Mouse (Mus musculus) neural tube, embryonic 15.5 days (tissue): ENCODE measurements around the gene 4930402K13Rik. TPM values are rescaled to one million over a fixed set of nuclear protein-coding genes. Genes with fewer than 3 reads are reported as not detected.
"Not testable (repeated sequence)": the region's sequence is repeated elsewhere in the genome, so short reads cannot be mapped to it uniquely, and the experiment has no call there.

Experiments
- ATAC-seq: fragments of 200-750 bp; cut with Nextera tagmentation; 2 replicates; pipeline ENCODE4 v1.8.0; 2017; ENCODE audit warnings: mild to moderate bottlenecking, moderate TSS enrichment, moderate library complexity; ENCODE audit not compliant: low FRiP score
- H3K27ac ChIP-seq: fragments of 300-500 bp; sonication (generic); replicated peaks from 2 replicates; pipeline ENCODE4 v1.5.1; 2015; ENCODE audit warnings: mild to moderate bottlenecking, inconsistent platforms
- H3K27me3 ChIP-seq: fragments of 300-500 bp; sonication (generic); replicated peaks from 2 replicates; pipeline ENCODE4 v1.6.1; 2015; ENCODE audit warnings: inconsistent platforms
- H3K36me3 ChIP-seq: fragments of 300-500 bp; sonication (generic); 2 replicates; pipeline ENCODE4 v1.6.1; 2015; ENCODE audit warnings: inconsistent platforms
- H3K4me1 ChIP-seq: fragments of 300-500 bp; sonication (generic); 2 replicates; pipeline ENCODE4 v1.6.1; 2015; ENCODE audit warnings: inconsistent platforms
- H3K4me2 ChIP-seq: fragments of 300-500 bp; sonication (generic); 2 replicates; pipeline ENCODE4 v1.6.1; 2015; ENCODE audit warnings: inconsistent platforms, mild to moderate bottlenecking, moderate library complexity
- H3K4me3 ChIP-seq: fragments of 300-500 bp; sonication (generic); replicated peaks from 2 replicates; pipeline ENCODE4 v1.5.1; 2015; ENCODE audit warnings: mild to moderate bottlenecking, inconsistent platforms
- H3K9ac ChIP-seq: fragments of 300-500 bp; sonication (generic); replicated peaks from 2 replicates; pipeline ENCODE4 v1.6.1; 2015; ENCODE audit warnings: mild to moderate bottlenecking, inconsistent platforms
- H3K9me3 ChIP-seq: fragments of 300-500 bp; sonication (generic); replicated peaks from 2 replicates; pipeline ENCODE4 v1.6.1; 2016; ENCODE audit warnings: inconsistent platforms
- WGBS: fragments of 180-500 bp; shearing (Covaris S2); methylation state at CpG from one replicate; pipeline ENCODE4 v1.1.7; 2015; ENCODE audit warnings: mixed read lengths; 5-methylcytosine and 5-hydroxymethylcytosine counted together
- polyA plus RNA-seq: library from polyadenylated mRNA; unstranded; fragments of >200 nt; fragmentation: Nextera tagmentation; extraction: Ambion mirVana; gene quantifications from 2 replicates; pipeline ENCODE4 v1.2.1, GENCODE M21; 2015

4930402K13Rik gene
- polyA plus RNA-seq = not detected in 2 replicates

- Histone ChIP-seq H3K9me3 (no peaks in the 10 kb centered on the region), H3K27ac (no peak within 1 kb of the TSS), H3K4me1 (no peaks in the 10 kb centered on the region), H3K9ac (no peak within 1 kb of the TSS), H3K27me3 (no peaks in the 10 kb centered on the region), H3K4me3 (no peak within 1 kb of the TSS), H3K36me3 (no peaks in the 10 kb centered on the region), H3K4me2 (no peak within 1 kb of the TSS)
- 75% methylated on average over 6 of the region's 6 CpGs for WGBS
- ATAC-seq = no peak
These were observed at the start of gene 4930402K13Rik for GRCm38 (mm10) chrX:9104262-9104661. TSS of gene 4930402K13Rik (plus strand) at chrX:9104562.

GRCm38 (mm10) chrX:9060952-9061351 lies 43.4 kb upstream of the 4930402K13Rik start:
- H3K36me3 ChIP-seq, H3K4me1 ChIP-seq, H3K4me3 ChIP-seq, H3K9ac ChIP-seq, H3K9me3 ChIP-seq, H3K27ac ChIP-seq, H3K27me3 ChIP-seq, H3K4me2 ChIP-seq, ATAC-seq: not testable (repeated sequence)
- 32% methylated on average over 7 of the region's 9 CpGs for WGBS

- WGBS = 88% methylated on average over 4 of the region's 4 CpGs
- no peak for ATAC-seq
These were observed 42.3 kb upstream of the 4930402K13Rik start for GRCm38 (mm10) chrX:9062101-9062500.

DNA sequence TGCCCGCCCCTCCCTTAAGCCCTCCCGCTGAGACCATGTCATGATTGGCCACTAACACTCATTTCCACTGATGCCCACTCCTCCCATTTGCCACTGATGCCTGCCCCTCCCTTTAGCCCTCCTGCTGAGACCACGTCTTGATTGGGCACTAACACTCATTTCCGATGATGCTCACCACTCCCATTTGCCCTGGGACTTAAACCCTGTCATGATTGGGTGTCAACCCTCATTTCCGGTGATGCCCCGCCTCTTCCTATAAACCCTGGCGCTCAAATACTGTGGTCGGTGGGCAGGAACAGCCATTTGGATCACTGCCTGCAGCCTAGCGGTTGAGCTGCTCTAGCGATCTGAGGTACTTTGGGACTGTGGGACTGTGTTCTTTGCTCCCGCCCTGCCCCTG lies 41.6 kb upstream of the 4930402K13Rik start, which contains the start of gene Fthl17f:
Gene Fthl17f, plus strand, starts transcription at position 301 of the 400 bp plus-strand sequence.
- not testable (repeated sequence) for H3K4me3 ChIP-seq, ATAC-seq, H3K36me3 ChIP-seq, H3K9me3 ChIP-seq, H3K9ac ChIP-seq, H3K4me2 ChIP-seq, H3K27me3 ChIP-seq, H3K4me1 ChIP-seq, H3K27ac ChIP-seq
- WGBS = 94% methylated on average over 11 of the region's 11 CpGs

More at GRCm38 (mm10) chrX:9062101-9062500, 42.3 kb upstream of the 4930402K13Rik start:
- H3K27ac ChIP-seq = no peak overlapping the region
- H3K36me3 ChIP-seq = no peaks in the 10 kb centered on the region
- H3K4me3 ChIP-seq = no peak overlapping the region
- H3K9me3 ChIP-seq = no peaks in the 10 kb centered on the region
- H3K9ac ChIP-seq = no peak overlapping the region
- no peak overlapping the region for H3K4me2 ChIP-seq
- no peaks in the 10 kb centered on the region for H3K4me1 ChIP-seq
- no peaks in the 10 kb centered on the region for H3K27me3 ChIP-seq

DNA sequence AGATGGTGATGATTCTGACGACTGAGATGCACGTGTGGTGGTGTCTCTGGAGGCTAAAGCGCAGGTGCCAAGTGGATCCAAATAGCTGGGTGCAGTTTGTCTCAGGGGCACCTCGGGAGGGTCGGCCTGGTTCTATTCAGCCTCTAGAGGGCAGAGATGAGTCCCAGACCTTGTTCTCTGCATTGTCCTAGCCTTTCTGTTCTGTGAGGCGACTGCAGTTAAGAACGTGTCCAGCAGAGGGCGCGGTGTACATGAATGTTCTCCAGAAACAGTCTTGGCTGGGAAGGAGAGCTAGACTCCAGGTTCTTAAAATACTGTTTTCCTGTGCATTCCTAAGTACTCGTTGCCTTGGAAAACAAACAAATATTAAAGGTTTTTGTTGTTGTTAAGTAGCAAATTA lies 26.7 kb upstream of the 4930402K13Rik start:
- H3K36me3 ChIP-seq, H3K27me3 ChIP-seq, H3K4me3 ChIP-seq, H3K4me1 ChIP-seq, H3K9me3 ChIP-seq, H3K27ac ChIP-seq, H3K4me2 ChIP-seq, H3K9ac ChIP-seq, ATAC-seq: not testable (repeated sequence)
- WGBS = 23% methylated on average over 9 of the region's 10 CpGs

- H3K4me1 ChIP-seq, H3K4me2 ChIP-seq, H3K9ac ChIP-seq, H3K4me3 ChIP-seq, H3K36me3 ChIP-seq, ATAC-seq, H3K27ac ChIP-seq, H3K9me3 ChIP-seq, H3K27me3 ChIP-seq: not testable (repeated sequence)
These were observed 9.3 kb upstream of the 4930402K13Rik start for GRCm38 (mm10) chrX:9095066-9095465.

GRCm38 (mm10) chrX:9110381-9110780 lies 6.0 kb downstream of the 4930402K13Rik start:
- Histone ChIP-seq H3K36me3 (no peaks in the 10 kb centered on the region), H3K4me3 (no peak overlapping the region), H3K27me3 (no peaks in the 10 kb centered on the region), H3K9ac (no peak overlapping the region), H3K4me2 (no peak overlapping the region), H3K9me3 (no peaks in the 10 kb centered on the region), H3K27ac (no peak overlapping the region), H3K4me1 (no peaks in the 10 kb centered on the region)
- 61% methylated on average over 2 of the region's 2 CpGs for WGBS
- no peak for ATAC-seq

DNA sequence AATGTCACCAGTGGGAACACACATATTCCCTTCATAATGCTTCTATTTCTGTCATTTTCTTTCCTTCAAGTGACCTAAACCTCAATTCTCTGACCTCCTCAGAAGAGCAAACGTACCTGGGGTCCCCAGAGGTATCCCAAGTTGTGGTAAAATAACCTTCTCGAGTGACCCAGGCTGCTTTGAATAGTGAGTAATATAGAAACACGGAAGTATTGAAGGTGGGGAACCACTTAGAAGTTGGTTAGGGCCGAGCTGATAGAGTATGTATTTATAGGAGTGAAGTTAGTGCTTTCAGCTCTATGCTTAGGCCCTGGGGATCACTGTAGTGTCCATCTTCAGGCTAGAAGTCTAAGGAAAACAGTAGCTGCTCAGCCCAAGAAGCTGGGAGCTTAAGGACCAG lies 20.6 kb downstream of the 4930402K13Rik start:
- WGBS = 67% methylated on average over 4 of the region's 4 CpGs
- Histone ChIP-seq H3K36me3 (no peaks in the 10 kb centered on the region), H3K9ac (no peak overlapping the region), H3K4me3 (no peak overlapping the region), H3K27ac (no peak overlapping the region), H3K27me3 (no peaks in the 10 kb centered on the region), H3K9me3 (no peaks in the 10 kb centered on the region), H3K4me2 (no peak overlapping the region), H3K4me1 (no peaks in the 10 kb centered on the region)
- no peak for ATAC-seq

GRCm38 (mm10) chrX:9128317-9128831 lies 24.0 kb downstream of the 4930402K13Rik start:
- WGBS = 45% methylated on average over 7 of the region's 7 CpGs
- Histone ChIP-seq H3K9me3 (no peaks in the 10 kb centered on the region), H3K4me2 (no peak overlapping the region), H3K9ac (no peak overlapping the region), H3K27ac (no peak overlapping the region), H3K4me3 (no peak overlapping the region), H3K4me1 (no peaks in the 10 kb centered on the region), H3K36me3 (no peaks in the 10 kb centered on the region), H3K27me3 (no peaks in the 10 kb centered on the region)
- peak; percentile 69; the same call in 1 of the 2 replicates for ATAC-seq

- H3K9me3 ChIP-seq = no peaks in the 10 kb centered on the region
- no peaks in the 10 kb centered on the region for H3K36me3 ChIP-seq
- WGBS = 90% methylated on average over 4 of the region's 4 CpGs
- H3K9ac ChIP-seq = no peak overlapping the region
- H3K27me3 ChIP-seq = no peaks in the 10 kb centered on the region
- H3K4me3 ChIP-seq = no peak overlapping the region
- no peak overlapping the region for H3K27ac ChIP-seq
- H3K4me2 ChIP-seq = no peak overlapping the region
- ATAC-seq = no peak
- no peaks in the 10 kb centered on the region for H3K4me1 ChIP-seq
These were observed 35.1 kb downstream of the 4930402K13Rik start for GRCm38 (mm10) chrX:9139290-9139948.

DNA sequence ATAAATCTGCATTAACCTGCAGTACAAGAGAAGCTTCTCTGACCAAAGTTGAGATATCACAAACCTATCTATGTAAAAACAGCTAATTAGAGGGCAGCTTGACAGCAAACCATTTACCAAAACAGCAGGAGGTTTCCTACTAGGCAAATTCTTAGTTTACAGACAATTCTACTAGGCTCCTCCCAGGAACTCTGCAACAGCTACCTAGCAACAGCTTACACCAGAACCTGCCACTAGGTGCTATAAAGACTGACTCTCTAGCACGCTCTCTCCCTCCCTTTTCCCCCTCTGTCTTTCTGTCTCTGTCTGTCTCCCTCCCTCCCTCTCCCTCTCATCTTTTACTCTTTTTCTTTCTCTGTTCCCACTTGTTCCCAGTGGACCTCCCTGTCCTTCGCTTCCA lies 38.3 kb downstream of the 4930402K13Rik start:
- no peaks in the 10 kb centered on the region for H3K27me3 ChIP-seq
- H3K9ac ChIP-seq = no peak overlapping the region
- no peak for ATAC-seq
- no peaks in the 10 kb centered on the region for H3K36me3 ChIP-seq
- no peak overlapping the region for H3K4me3 ChIP-seq
- no peaks in the 10 kb centered on the region for H3K4me1 ChIP-seq
- H3K4me2 ChIP-seq = no peak overlapping the region
- H3K9me3 ChIP-seq = no peaks in the 10 kb centered on the region
- H3K27ac ChIP-seq = no peak overlapping the region
- 53% methylated on average over 2 of the region's 2 CpGs for WGBS
